Mouse (Mus musculus) 3134 (cell line): ENCODE results near the gene Fbxo42.
"Not testable (repeated sequence)": the region's sequence is repeated elsewhere in the genome, so short reads cannot be mapped to it uniquely, and the experiment has no call there.

Experiments used
- DNase-seq: peaks from one replicate; pipeline ENCODE4 v3.0.0-alpha.2; 2011; ENCODE audit warnings: low spot score; ENCODE audit not compliant: insufficient read length; ENCODE audit errors: extremely low read depth

Fbxo42 gene

GRCm38 (mm10) chr4:141134751-141135530 is 12.8 kb upstream of the Fbxo42 start:
- DNase-seq, result no peak

GRCm38 (mm10) chr4:141136126-141136525 is 11.6 kb upstream of the Fbxo42 start:
- no peak for DNase-seq

GRCm38 (mm10) chr4:141137740-141138139 is 10.0 kb upstream of the Fbxo42 start:
- DNase-seq, result not testable (repeated sequence)

GRCm38 (mm10) chr4:141138425-141139115 is 9.1 kb upstream of the Fbxo42 start:
- peak; percentile 42 for DNase-seq

- DNase-seq, result peak; percentile 99
These were observed 8.4 kb upstream of the Fbxo42 start, which contains the start of gene Szrd1 for GRCm38 (mm10) chr4:141139116-141139970. Gene Szrd1 (minus strand): TSS chr4:141139775.

GRCm38 (mm10) chr4:141140354-141140753 is 7.4 kb upstream of the Fbxo42 start:
- not testable (repeated sequence) for DNase-seq

GRCm38 (mm10) chr4:141140967-141141366 is 6.7 kb upstream of the Fbxo42 start:
- no peak for DNase-seq

GRCm38 (mm10) chr4:141142285-141142811 is 5.4 kb upstream of the Fbxo42 start:
- DNase-seq, result peak; percentile 69

- DNase-seq, result not testable (repeated sequence)
These were observed 2.6 kb upstream of the Fbxo42 start for GRCm38 (mm10) chr4:141145124-141145523.

GRCm38 (mm10) chr4:141146491-141147033 is 1.2 kb upstream of the Fbxo42 start:
- no peak for DNase-seq

GRCm38 (mm10) chr4:141148009-141148801 is 492 bp downstream of the Fbxo42 start:
- DNase-seq, result peak; percentile 52

GRCm38 (mm10) chr4:141149116-141149515 is 1.4 kb downstream of the Fbxo42 start:
- no peak for DNase-seq

- no peak for DNase-seq
These were observed 9.8 kb downstream of the Fbxo42 start for GRCm38 (mm10) chr4:141157485-141157884.

- DNase-seq, result no peak
These were observed 10.9 kb downstream of the Fbxo42 start for GRCm38 (mm10) chr4:141158609-141159008.

GRCm38 (mm10) chr4:141159093-141159492 is 11.4 kb downstream of the Fbxo42 start:
- no peak for DNase-seq

GRCm38 (mm10) chr4:141159666-141160065 is 12.0 kb downstream of the Fbxo42 start:
- DNase-seq, result no peak

GRCm38 (mm10) chr4:141160193-141160592 is 12.5 kb downstream of the Fbxo42 start:
- no peak for DNase-seq

GRCm38 (mm10) chr4:141161699-141162208 is 14.0 kb downstream of the Fbxo42 start:
- DNase-seq, result no peak

GRCm38 (mm10) chr4:141163729-141164128 is 16.0 kb downstream of the Fbxo42 start:
- DNase-seq, result no peak
